Mouse (Mus musculus) erythroblast, embryonic 14.5 days (primary cell): Measurements from ENCODE around the gene Wars.

Experiments used
- GATA1 ChIP-seq: IDR thresholded peaks from 2 replicates; pipeline ENCODE4 v1.6.1; 2012; ENCODE audit warnings: low read length, inconsistent platforms, mixed read lengths
- TAL1 ChIP-seq: IDR thresholded peaks from 3 replicates; pipeline ENCODE4 v1.6.1; 2012; ENCODE audit warnings: low read length, inconsistent platforms, mixed read lengths

- TF ChIP-seq TAL1, result no peak
- TF ChIP-seq GATA1, result no peak
Measured at GRCm38 (mm10) chr12:108934231-108934630, 40.3 kb upstream of the Wars start.
